Mouse (Mus musculus) mouse embryonic stem cell (cell line): ENCODE results near the gene Tmc3.

ENCODE experiments used
- in situ Hi-C, 2 experiments: fragments of 300-500 bp; cut with MboI; formaldehyde crosslinking; loops; 1 replicate in 1 of 2; 3 replicates in 1 of 2; pipeline ENCODE4 v1.14.3; 2019 to 2020; ENCODE audit warnings: low sequenced_read_pairs in 2 of 2, low pct_unique_long_range_greater_than_20kb in 1 of 2, mixed read lengths in 1 of 2; ENCODE audit not compliant: unreplicated experiment in 1 of 2

Tmc3 gene

DNA sequence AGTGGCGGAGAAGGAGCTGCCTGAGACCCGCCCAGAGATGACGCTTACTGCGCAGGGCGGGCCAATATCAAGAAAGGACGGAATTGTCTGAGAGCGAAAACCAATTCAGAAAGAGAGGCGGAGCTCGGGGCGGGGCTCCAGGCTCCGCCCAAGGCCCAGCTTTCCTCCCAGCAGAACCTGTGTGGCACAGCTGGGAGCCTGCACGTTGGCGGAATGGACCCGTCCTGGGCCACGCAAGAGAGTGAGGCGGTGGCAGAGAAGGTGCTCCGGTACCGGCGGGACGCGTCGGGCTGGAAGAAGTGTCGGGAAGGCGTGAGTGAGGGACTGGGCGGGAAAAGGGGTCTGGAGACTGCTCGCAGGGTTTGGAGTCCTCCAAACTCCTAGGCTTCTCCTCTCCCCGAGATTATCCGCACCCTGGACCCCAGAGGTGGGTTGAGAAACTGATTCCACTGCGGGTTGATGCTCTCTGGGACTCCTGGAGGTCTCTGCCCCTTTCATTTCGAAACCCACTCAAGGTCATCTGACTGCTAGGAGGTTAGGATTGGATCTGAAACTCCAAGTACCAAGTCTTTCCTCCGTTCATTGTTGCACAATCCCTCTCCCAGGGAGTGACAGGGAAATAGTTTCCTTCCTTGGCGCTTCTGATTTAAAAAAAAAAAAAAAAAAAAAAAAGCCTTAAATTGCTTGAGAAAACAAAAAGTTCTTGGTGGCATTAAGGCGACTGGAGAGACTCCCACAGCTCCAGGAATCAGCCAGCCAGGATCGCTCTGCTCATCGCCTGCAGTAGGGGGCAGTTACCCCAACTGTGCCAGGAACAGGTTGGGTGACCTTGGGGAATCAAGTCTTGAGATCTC, 47.3 kb downstream of the Tmc3 start, which contains the start of gene Stard5:
TSS of gene Stard5 (plus strand) at position 132 of the 854 bp plus-strand sequence.
- in situ Hi-C loops = no loop called here

DNA sequence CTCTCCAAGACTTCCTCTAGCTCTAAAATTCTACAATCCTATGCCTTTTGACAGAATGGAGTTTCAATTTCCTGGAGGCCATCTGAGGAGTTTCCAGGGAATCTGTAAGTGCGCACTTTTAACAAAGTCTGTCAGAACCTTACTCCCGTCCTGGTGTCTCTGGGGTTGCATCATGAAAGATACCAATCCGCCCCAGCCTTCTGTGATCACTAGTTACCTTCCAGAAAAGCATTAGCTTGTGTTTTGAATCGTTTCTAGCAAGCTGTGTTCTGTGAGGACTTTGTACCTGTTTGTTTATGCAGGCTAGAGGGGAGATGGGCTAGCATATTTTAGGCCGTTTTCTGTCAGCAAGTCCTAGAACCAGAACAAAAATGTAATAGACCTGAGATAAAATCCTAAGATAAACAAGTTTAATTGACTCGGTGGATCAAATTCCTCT, 48.0 kb downstream of the Tmc3 start:
- in situ Hi-C loops = no loop called here

DNA sequence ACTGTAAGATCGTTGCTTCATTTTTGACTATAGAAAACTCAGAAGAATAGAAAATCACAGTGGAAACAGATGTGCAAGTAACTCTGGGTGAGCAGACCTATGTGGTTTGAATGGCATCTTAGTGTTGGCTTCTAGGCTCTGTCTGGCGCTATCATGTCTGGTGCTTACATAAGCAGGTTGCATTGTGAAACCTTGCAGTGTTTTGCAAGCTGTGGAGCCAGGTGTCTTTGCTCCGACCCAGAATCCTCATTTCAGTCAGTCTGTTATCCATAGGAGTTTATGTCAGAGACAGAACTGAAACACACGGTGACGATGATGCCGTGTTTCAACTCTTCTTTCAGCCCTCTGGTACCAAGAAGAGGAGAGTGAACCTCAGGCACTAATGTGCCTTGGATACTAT, 49.1 kb downstream of the Tmc3 start:
- in situ Hi-C loops = no loop called here

DNA sequence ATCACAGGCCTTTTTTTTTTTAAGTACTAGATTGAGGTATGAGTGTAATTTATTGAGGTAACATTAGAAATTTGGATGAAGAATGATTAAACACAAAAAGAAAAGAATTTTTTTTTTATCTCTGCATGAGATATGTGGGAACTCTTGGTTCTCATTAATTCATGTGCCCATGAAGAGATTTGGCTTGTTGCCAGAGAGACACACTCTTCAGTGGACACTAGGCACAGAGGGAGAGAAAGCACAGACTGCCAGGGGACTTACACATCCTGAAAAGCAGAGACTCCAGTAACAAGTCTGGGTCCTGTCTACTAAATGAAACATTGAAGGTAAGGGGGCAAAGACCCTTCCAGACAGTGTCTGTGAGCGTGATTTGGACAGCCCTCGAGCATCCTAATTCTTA, 51.0 kb downstream of the Tmc3 start:
- in situ Hi-C loops = no loop called here

DNA sequence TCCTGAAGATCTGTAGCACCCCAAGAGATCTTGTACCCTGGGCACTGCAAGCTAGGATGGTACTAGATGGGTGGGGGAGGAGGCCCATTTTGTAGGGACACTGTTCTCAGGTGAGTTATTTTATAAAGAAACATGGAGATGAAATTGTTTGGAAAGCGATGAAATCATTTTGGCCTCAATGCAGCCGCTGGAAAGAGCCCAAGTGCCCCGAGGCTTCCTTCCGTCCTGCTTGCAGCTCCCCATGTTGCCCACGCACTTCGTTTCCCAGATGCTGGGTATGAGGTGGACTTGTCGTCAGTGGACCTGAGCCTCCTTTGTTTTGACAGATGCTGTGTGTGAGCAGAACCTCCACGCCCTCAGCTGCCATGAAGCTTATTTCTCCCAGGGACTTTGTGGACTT, 51.7 kb downstream of the Tmc3 start:
- in situ Hi-C loops = no loop called here

DNA sequence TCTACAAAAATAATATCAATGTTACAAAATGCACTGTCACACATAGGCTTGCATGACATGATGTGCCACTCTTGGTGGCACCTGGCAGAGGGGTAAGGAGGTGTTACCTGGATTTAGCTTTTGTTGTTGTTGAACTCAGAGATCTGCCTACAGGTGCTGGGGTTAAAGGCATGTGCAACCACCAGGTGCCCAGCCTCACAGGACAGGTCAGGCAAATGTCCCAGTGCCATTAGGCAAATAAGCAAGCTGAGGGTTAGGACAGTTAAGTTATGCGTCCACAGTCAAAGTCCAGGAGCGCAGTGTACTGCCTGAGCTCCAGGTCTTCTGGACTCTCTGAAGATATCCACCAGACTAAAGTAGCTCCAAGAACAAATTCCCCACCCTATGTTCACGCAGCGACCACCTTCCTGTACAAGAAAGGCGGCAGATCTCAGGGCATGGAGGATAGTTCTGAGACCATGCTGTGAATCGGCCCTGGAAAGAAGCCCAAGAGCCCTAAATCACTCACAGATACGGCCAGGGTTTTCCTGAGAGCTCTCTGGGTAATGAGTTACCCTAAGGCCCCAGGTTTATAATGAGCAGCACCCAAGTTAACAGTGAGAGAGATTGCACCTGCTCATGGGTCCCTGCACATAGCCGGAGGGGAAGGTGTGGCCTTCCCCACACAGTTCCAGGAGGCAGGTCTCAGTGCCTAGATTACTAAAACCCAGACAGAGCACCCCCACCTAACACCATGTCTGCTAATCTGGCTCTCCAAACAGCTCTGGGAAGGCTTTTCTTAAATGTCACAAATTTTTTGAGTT, 53.3 kb downstream of the Tmc3 start:
- in situ Hi-C loops = no loop called here

DNA sequence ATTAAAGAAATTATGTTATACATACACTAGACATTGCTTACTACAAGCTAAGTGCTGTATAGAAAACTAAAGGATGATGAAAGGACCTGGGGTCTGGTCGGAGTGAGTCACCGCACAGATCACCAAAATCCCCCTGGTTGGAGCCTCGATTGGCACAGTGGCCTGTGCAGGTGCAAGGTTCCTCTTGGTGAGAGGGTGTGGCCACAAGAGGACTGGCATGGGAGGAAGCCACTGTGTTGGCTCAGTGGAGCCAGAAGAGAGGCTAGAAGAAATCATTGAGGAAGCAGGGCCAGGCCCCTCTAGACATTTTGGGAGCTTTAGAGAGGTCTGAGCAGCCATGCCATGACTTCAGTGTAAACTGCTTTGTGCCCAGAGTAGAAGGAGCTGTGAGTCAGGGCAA, 54.4 kb downstream of the Tmc3 start:
- in situ Hi-C loops = no loop called here

DNA sequence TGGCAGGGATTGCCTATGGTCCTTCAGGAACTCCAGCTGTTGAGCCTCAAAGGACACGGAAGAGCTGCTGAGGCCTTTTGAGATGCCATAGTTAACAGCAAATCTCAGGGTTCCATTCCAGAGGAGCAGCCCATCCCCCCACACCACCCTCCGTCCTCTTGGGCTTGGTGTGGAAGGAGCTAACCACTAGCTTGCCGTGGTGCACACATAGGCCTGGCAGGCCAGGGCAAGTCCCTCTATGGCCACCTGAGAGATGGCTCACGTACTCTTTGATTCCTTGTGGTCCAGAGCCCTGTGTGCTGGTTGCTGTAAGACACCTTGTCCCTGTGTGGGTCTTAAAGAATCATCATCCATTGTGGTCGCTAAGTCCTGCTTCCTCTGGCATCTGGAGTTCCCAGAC, 55.9 kb downstream of the Tmc3 start:
- in situ Hi-C loops = no loop called here

DNA sequence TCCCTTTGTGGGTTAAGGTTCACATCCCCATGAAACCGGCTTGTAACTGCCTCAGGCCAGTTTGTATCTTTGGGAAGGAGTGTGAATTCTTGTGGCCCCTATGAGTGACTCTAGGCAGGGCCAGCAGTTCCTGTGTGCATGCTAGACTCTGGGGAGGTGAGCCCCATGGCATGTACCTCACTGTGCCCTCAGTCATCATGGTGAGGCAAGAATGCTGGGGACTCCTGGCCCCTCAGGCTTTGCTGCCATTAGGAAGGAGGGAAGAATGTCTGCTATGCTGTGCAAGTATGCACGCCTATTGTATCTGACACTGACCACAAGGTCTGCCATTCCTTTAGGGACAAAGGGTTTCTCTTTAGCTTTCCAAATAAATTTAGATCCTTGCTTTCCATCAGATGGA, 56.4 kb downstream of the Tmc3 start:
- in situ Hi-C loops = no loop called here

DNA sequence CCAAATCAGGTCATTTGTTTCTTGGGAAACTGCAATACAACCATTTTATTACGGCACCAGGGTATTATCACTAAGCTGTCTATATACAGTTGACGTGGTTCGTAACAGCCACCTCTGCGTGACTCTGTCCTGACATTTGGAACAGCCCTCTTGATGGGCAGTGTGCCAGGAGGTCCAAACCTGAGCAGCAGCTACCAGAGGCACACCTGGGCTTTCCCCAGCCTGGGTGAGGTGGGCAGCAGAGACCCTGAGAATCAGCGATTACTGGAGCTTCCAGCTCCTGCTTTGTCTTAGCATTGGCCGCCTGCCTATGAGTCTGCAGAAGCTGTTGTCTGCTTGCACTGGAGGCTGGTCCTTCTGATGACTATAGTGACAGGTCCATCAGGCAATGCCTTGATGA, 58.9 kb downstream of the Tmc3 start:
- in situ Hi-C loops = no loop called here

DNA sequence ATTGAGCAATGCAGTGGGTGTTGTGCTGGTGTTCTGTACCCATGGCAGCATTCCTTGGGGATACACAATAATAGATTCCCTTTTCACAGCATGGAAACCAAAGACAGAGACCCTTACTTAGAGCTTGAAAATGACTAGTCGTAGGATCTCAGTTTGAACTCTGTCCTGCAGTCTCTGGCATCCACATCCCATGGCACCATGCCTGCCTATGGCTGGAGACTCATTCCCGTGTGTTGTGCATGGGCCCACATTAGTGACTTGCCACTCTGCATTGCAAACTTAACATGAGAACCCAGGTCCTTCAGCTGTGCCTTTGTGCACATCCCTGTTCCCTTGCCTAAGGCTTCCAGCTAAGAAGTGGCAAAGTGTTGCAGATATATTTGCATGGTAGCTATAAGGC, 60.0 kb downstream of the Tmc3 start:
- in situ Hi-C loops = no loop called here

DNA sequence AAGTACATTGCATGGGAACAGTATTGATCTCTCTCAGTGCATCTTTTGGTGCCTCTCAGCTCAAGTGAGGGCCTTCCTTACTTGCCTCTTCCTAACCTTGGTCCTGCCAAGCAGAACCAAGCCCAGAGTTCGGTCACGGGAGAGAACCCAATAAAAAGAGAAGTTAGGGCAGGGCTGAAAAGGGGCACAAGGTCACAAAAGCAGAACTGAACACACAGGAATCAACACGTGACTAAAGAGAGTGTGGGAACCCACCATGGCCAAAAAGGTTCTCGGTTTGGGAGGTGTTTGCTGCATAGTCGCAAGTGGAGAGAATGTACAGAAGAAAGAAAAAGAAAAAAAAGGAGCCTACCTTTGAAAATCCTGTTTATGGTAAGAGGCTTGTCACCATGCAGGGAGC, 60.7 kb downstream of the Tmc3 start:
- in situ Hi-C loops = no loop called here

DNA sequence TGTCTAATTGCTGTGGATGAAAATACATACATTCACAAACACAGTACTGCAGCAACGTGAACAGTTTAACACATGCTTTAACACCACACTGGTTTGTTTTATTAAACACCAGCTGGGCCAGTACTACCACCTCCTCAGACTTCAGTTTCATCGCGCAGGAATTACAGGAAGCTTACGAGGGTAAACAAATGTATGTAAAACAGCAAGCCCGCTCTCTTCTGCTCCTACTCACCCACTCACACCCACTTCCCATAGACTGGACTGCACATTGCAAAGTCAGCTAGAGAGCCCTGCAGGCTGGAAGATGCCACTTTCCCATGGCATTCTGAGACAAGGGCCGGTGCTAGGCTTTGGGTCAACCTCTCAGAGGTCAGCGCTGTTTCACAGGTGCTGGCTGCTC, 64.1 kb downstream of the Tmc3 start:
- in situ Hi-C loops = no loop called here

DNA sequence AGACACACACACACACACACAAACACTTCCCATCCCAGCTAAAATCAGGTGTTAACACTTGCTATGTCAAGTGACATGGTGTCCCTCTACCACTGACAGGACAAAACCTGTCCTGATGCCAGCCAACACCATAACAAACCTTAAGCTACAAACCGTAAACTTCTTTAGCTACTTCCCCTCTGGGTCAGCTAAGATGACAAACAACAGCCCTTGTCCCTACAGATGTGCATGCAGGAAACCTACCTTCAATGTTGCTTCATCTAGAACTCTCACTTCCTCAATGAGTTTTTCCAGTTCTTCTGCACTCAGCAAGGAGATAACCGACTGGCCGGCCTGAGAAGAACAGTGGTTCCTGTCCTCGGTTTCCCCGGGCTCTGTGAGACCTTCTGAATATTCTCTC, 65.9 kb downstream of the Tmc3 start:
- in situ Hi-C loops = no loop called here

DNA sequence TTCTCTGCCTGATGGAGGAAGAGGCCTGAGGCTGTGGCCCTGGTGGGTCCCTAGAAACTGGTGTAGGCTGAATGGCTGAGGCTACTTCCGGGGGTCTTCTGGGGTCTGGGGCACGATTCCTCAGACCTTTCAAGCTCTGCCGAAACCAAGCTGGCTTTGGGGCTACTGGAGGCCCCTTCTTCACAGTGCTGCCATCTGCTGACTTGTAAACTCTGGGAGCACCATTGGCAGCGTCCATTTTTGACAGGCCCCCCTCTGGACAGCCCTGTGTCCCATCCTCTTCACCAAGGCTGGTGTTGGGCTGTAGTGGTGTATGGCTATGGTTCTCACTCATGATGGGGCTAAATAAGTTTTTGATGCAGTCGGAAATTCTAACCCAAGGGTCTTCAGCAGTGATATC, 67.8 kb downstream of the Tmc3 start:
- in situ Hi-C loops = no loop called here

DNA sequence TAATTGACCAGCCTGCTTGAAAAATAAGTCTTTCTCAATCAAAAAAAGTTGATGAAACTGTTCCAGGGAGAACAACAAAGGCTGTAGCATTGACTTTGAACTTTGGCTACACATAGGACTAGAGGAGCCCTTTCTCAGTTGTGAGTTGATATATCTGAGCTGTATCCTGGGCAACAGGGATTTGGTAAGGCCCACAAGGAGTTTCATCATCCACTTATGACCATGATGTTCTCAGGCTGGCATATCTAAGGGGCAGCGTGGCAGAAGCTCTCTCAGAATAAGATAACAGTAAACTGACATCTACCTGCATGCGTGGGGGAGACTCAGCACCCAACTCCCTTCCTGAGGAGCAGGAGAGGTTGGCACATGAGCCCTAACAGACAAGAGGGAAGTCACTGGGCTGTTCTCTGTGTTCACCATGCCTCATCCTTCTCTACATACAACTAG, 68.9 kb downstream of the Tmc3 start:
- in situ Hi-C loops = no loop called here

DNA sequence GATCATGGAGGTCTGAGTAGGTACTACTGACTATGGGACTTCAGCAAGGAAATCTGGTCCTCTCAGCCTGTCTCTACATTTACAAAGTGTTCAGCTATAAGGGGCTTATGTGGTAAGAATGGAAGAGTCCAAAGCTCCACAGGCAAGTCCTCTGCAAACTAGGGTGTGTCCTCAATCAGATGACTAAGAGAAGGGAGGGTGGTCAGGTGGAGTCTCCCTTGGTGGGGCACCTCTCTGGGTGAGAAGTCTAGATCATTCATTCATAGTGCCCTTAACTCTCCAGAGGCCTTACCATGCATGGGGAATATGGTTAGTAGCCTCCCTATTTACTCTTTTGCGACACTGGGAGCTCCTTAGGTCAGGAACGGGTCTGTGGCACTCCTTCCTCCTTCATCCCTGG, 69.5 kb downstream of the Tmc3 start:
- in situ Hi-C loops = no loop called here

DNA sequence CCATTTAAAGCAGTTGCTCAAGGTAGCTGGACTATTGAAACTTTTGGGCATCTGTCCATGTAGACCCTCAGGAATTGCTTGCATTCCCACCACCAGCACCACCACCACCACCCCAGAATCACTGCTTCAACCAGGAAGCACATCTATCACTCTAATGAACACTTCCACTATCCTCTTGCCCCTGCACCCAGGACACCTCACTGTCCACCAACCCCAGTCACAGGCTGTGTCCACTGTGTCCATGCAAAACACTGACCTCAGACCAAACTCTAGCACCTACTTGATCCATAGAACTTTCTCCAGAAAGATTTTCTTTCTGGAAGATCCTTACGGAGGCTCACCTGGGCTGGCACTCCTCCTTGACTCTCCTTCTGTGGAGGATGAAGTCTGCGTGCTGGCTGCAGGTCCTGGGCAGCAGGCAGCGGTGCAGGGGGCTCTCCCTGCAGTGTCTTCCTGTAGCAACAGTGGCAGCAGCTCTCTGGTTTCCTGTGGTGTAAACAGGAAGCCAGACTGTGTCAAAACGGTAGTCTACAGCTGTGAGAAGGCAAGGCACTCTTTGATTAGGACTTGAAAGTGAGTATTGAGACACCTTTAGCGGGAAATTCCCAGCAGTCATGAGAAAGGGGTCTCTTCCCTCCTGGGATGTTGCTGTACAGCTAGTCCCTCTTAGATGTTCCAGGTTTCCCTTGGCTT, 70.4 kb downstream of the Tmc3 start:
- in situ Hi-C loops = no loop called here

DNA sequence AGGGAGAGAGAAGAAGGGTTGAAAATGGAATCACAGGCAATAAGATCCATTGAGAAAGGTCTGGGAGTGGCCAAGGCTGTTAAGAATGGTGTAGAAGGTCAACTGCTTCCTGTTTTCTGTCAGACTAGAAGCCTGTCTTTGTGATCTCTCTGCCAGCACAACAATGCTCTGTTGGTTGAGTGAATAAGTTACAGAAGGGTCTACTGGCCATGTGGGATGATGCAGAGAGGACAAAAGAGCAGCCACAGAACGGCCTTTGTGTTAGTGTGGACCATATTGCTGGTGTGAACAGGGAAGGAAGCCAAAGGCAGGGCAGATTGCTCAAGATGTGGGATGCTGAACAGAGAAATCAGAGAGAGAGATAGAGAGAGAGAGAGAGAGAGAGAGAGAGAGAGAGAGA, 74.0 kb downstream of the Tmc3 start:
- in situ Hi-C loops = no loop called here
